Mouse (Mus musculus) limb, embryonic 12.5 days (tissue): Measurements from ENCODE around the gene Gm10643. TPM values are rescaled to one million over a fixed set of nuclear protein-coding genes. Genes with fewer than 3 reads are reported as not detected.

Experiments used
- ATAC-seq: fragments of 200-750 bp; cut with Nextera tagmentation; 2 replicates; pipeline ENCODE4 v1.8.0; 2017; ENCODE audit warnings: low read depth, moderate TSS enrichment; ENCODE audit not compliant: insufficient number of reproducible peaks, insufficient read depth, low FRiP score, low TSS enrichment
- H3K27ac ChIP-seq: fragments of 300-500 bp; sonication (generic); 2 replicates; pipeline ENCODE4 v1.5.1; 2016; ENCODE audit warnings: mild to moderate bottlenecking, moderate library complexity
- H3K27me3 ChIP-seq: fragments of 300-500 bp; sonication (generic); 2 replicates; pipeline ENCODE4 v1.6.1; 2016; ENCODE audit warnings: mild to moderate bottlenecking, moderate library complexity
- H3K36me3 ChIP-seq: fragments of 300-500 bp; sonication (generic); 2 replicates; pipeline ENCODE4 v1.6.1; 2016; ENCODE audit warnings: mild to moderate bottlenecking, moderate library complexity
- H3K4me1 ChIP-seq: fragments of 300-500 bp; sonication (generic); replicated peaks from 2 replicates; pipeline ENCODE4 v1.6.1; 2016
- H3K4me2 ChIP-seq: fragments of 300-500 bp; sonication (generic); 2 replicates; pipeline ENCODE4 v1.6.1; 2016; ENCODE audit warnings: mild to moderate bottlenecking, moderate library complexity
- H3K4me3 ChIP-seq: fragments of 300-500 bp; sonication (generic); replicated peaks from 2 replicates; pipeline ENCODE4 v1.5.1; 2016; ENCODE audit warnings: mild to moderate bottlenecking
- H3K9ac ChIP-seq: fragments of 300-500 bp; sonication (generic); replicated peaks from 2 replicates; pipeline ENCODE4 v1.6.1; 2016; ENCODE audit warnings: mild to moderate bottlenecking, moderate library complexity
- H3K9me3 ChIP-seq: fragments of 300-500 bp; sonication (generic); 2 replicates; pipeline ENCODE4 v1.6.1; 2016; ENCODE audit warnings: mild to moderate bottlenecking, moderate library complexity
- WGBS: fragments of 180-500 bp; shearing (Covaris S2); methylation state at CpG from one replicate; pipeline ENCODE4 v1.1.7; 2016; 5-methylcytosine and 5-hydroxymethylcytosine counted together
- polyA plus RNA-seq: library from polyadenylated mRNA; unstranded; fragments of >200 nt; fragmentation: Nextera tagmentation; extraction: Ambion mirVana; gene quantifications from 2 replicates; pipeline ENCODE4 v1.2.1, GENCODE M21; 2016

Gm10643 gene
- polyA plus RNA-seq, result 1.5 and 1.9 TPM in 2 replicates

DNA sequence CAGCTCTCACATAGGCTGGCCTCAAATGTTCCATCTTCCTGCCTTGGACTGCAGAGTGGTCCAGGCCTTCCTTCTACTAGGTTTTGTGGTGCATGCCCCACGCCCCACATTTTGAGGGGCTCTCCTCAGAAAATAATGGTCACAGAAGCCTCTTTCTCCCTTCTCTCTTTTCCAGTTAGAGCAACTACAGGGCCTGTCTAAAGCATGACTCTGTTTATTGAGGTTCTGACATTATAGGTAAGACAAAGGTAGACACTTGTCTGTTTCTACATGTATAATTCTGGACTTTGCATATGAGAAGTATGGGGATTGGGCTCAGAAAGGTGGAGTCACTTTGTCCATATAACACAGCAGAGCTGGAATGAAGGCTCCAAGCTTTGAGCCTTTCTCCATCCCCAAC lies at the start of gene Gm10643:
Gm10643 (minus strand) TSS at position 101 of the 400 bp plus-strand sequence.
- peak within 1 kb of the TSS; percentile 68 for H3K4me2 ChIP-seq
- no peaks in the 10 kb centered on the region for H3K9me3 ChIP-seq
- WGBS, result 87% methylated on average over 1 of the region's 1 CpGs
- H3K36me3 ChIP-seq, result no peaks in the 10 kb centered on the region
- H3K27me3 ChIP-seq, result no peaks in the 10 kb centered on the region
- peak within 1 kb of the TSS; percentile 86 for H3K27ac ChIP-seq
- peak within 1 kb of the TSS; percentile 91 for H3K4me3 ChIP-seq
- H3K9ac ChIP-seq, result peak within 1 kb of the TSS; percentile 68
- ATAC-seq, result no peak
- peaks cover 22% of the 10 kb centered on the region for H3K4me1 ChIP-seq

DNA sequence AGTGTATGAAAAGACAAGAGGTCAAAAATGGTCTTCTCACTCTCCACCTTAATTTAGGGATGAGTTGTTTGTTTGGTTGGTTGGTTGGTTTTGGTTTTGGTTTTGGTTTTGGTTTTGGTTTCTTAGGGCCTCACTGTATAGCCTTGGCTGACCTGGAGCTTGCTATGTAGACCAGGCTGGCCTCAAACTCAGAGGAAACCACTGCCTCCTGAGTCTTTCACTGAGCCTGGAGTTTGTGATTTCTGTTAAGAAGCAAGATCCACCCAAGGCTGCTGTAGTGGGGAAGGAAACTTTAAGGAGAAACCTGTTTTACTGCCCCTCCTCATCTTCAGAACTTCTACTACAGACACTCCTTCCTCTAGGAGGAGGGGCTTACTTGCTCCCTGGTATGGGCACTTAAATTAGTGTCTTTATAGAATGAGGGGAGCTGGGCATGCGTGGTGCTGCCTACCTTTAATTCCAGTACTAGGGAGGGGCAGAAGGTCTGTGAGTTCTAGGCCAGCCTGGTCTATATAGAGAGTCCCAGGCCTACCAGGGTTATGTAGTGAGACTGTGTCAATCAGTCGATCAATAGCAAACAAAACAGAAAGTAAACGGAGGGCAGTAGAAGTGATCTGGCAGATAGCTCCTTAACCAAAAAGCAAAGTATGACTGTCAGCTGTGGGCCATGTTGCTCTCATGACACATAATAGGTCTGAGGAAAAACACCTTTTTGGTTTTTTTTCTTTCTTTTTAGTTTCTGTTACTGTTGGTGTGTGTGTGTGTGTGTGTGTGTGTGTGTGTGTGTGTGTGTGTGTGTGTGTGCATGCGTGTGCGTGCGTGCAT lies 41.5 kb upstream of the Gm10643 start:
- 94% methylated on average over 6 of the region's 6 CpGs for WGBS
- H3K27ac ChIP-seq, result no peak overlapping the region
- peaks cover 4% of the 10 kb centered on the region; the same call in 1 of the 2 replicates for H3K9me3 ChIP-seq
- H3K27me3 ChIP-seq, result no peaks in the 10 kb centered on the region
- no peak overlapping the region for H3K4me2 ChIP-seq
- peaks cover 18% of the 10 kb centered on the region for H3K36me3 ChIP-seq
- no peak overlapping the region for H3K4me3 ChIP-seq
- ATAC-seq, result no peak
- peaks cover 23% of the 10 kb centered on the region for H3K4me1 ChIP-seq
- no peak overlapping the region for H3K9ac ChIP-seq

DNA sequence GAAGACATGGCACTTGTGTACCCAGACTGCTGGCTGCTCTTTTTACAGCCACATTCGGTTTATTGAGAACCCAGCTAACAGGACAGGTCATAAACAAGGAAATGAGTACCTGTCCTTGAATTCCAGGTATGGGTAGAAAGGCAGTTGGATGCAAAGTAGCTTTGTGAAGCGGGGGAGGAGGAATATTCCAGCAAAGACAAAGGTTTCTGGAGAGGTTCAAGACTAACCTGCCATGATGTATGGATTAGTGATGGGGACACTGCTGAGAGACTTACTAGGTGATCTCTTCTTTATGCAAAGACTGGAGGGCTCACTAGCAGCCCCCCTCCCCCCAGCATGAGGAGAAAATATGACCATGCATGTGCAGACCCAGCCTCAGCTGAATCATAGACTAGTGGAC lies 40.7 kb upstream of the Gm10643 start:
- Histone ChIP-seq H3K27ac (peak overlapping the region; percentile 35; the same call in 1 of the 2 replicates), H3K9me3 (peaks cover 4% of the 10 kb centered on the region; the same call in 1 of the 2 replicates), H3K4me1 (peaks cover 23% of the 10 kb centered on the region), H3K4me2 (no peak overlapping the region), H3K36me3 (peaks cover 25% of the 10 kb centered on the region), H3K9ac (no peak overlapping the region), H3K4me3 (no peak overlapping the region), H3K27me3 (no peaks in the 10 kb centered on the region)
- ATAC-seq, result no peak
- 69% methylated on average over 2 of the region's 2 CpGs for WGBS

DNA sequence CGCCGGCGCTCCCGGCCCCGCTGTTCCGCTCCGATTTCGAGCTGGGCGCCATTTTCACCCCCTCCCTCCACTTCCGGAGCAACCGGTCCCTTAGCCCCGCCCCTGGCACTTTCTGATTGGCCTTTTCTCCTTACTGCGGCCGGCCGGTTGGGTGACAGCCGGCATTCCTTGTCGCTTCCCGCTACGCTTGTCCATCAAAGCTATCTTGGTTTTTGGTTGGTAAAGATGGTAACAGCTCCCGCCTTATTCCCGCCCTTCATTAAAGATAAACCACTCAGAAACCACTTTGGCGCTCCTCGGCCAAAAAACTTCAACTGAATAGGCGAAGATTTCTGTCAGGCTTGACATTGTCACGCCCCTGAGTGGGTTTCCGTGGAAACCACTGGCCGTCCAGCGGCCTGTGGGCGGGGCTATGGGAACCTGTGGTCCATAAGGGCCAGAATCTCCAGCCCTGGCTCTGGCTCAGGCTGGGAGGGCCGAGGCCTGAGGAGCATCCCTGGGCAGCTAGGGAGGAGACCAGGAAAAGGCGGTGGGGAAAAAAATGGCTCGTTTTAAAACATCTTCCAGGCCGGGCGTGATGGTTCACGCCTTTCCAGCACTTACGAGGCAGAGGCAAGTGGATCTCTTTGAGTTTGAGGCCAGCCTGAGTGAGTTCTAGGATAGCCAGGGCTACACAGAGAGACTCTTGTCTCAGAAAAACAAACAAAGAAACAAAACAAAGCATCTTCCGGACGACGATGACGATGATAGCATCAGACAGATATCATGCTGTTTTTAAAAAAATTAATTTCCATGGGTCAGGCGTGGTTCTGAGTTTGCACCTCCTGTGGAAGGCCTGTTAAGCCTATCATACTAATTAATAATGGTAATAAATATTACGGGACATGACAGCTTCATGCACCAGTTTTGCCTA lies 40.0 kb upstream of the Gm10643 start, which contains the start of gene Dcaf15:
Dcaf15 (minus strand) TSS at position 72 of the 913 bp plus-strand sequence.
- peak within 1 kb of the TSS; percentile 78 for H3K4me2 ChIP-seq
- peak; percentile 96 for ATAC-seq
- peaks cover 30% of the 10 kb centered on the region for H3K36me3 ChIP-seq
- WGBS, result 8% methylated on average over 42 of the region's 42 CpGs
- H3K4me3 ChIP-seq, result peak within 1 kb of the TSS; percentile 65
- H3K9me3 ChIP-seq, result peaks cover 4% of the 10 kb centered on the region; the same call in 1 of the 2 replicates
- peak within 1 kb of the TSS; percentile 87 for H3K9ac ChIP-seq
- H3K27me3 ChIP-seq, result no peaks in the 10 kb centered on the region
- peaks cover 23% of the 10 kb centered on the region for H3K4me1 ChIP-seq
- peak within 1 kb of the TSS; percentile 92 for H3K27ac ChIP-seq

DNA sequence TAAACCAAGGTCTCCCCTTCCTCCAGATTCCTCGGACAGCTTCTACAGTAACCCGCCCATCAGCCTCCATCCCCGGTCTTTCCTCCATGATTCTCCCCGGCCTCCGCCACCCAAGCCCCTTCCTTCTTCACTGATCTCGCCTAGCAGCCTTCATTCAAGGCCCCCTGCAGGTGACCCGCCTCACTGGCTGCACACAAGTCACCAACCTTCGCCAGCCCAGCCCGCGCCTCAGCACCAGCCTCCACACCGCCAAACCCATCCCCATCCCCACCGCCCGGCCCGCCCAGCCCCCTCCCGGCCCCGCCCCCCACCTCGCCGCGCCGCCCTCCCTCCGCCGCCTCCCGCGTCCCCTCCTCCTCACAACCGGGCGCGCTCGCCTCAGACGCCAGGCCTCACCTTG lies 39.3 kb upstream of the Gm10643 start:
- ATAC-seq, result peak; percentile 80
- Histone ChIP-seq H3K9me3 (peaks cover 4% of the 10 kb centered on the region; the same call in 1 of the 2 replicates), H3K4me1 (peaks cover 23% of the 10 kb centered on the region), H3K4me3 (peak overlapping the region; percentile 65), H3K27me3 (no peaks in the 10 kb centered on the region), H3K4me2 (peak overlapping the region; percentile 78), H3K27ac (peak overlapping the region; percentile 92), H3K9ac (peak overlapping the region; percentile 87), H3K36me3 (peaks cover 37% of the 10 kb centered on the region)
- 2% methylated on average over 22 of the region's 29 CpGs for WGBS

DNA sequence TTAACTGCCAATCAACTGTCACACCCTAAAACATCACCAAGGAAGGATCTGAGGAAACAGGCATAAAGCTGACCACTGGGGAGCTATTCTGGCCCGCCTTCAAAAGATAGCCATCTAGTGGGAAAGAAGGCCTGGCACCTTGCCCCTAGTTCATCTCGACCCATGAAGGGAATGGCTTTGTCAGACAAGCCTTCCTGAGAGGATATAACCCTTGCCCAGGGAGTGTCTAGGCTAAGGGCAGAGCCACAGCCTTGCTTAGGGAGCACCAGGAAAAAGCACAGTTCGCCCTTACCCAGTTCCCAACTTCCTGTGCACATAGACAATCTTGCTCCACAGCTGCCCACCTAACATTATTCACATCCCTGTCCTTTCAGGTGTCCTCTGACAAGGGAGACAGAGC lies 38.7 kb upstream of the Gm10643 start:
- no peaks in the 10 kb centered on the region for H3K27me3 ChIP-seq
- H3K4me3 ChIP-seq, result peak overlapping the region; percentile 65
- WGBS, result 63% methylated on average over 3 of the region's 3 CpGs
- H3K4me2 ChIP-seq, result peak overlapping the region; percentile 78
- no peak for ATAC-seq
- peaks cover 42% of the 10 kb centered on the region for H3K36me3 ChIP-seq
- peak overlapping the region; percentile 87 for H3K9ac ChIP-seq
- H3K4me1 ChIP-seq, result peaks cover 23% of the 10 kb centered on the region
- peak overlapping the region; percentile 92; the same call in 1 of the 2 replicates for H3K27ac ChIP-seq
- peaks cover 4% of the 10 kb centered on the region; the same call in 1 of the 2 replicates for H3K9me3 ChIP-seq

DNA sequence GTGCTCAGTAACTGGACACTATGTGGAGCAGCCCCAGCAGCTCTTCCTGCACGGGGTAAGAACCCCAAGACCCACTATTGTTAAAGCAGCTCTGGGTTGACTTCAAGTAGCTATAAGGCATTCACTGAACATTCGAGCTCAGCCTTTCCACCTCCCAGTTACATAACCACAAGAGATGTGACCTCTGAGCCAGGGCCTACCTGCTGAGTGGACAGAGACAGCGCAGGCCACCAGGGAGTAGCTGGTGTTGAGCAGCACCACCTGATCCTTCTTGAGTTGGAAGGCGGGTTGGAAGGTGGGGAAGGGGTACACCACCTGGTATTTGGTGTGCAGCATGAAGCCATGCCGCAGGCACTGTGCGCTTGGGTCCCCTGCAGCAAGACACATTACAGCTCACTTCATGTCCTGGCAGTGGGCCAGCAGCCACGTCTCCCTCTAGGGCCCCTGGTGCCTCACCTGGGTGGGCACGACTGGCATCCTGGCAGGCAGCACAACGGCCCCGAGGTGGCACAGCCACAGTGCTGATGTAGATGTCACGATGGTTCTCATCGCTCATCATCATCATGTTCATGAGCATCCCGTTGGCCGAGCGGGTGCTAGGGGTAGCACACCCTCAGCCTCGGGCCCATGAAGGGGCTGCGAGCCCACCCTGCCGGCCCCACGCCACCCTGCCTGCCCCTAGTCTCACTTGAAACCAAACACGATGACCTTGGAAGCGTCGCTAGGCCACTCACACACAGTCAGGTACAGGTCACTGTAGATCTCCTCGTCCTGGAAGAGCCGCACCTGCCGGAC lies 36.7 kb upstream of the Gm10643 start:
- no peak overlapping the region for H3K9ac ChIP-seq
- H3K4me1 ChIP-seq, result peaks cover 23% of the 10 kb centered on the region
- H3K27ac ChIP-seq, result no peak overlapping the region
- no peak overlapping the region for H3K4me3 ChIP-seq
- peaks cover 61% of the 10 kb centered on the region for H3K36me3 ChIP-seq
- H3K9me3 ChIP-seq, result no peaks in the 10 kb centered on the region
- H3K4me2 ChIP-seq, result no peak overlapping the region
- ATAC-seq, result no peak
- no peaks in the 10 kb centered on the region for H3K27me3 ChIP-seq
- WGBS, result 93% methylated on average over 25 of the region's 25 CpGs

DNA sequence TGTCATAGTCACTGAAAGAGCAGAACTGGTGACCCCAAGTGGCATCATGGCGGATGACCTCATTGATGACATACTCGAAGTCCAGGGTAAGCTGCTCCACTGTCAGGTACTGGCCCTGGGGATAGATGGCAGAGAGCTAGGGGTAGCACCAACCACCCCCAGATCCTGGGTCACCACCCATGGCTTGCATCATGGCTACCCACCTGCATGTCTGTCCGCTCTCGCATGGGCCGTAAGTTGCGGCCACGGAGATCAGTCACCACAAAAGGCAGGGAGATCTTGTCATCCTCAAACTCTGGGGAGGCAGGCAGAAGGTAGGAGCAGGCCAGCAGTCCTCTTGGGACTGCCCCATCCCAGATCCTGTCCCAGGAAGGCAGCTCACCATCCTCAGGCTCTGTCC lies 33.4 kb upstream of the Gm10643 start:
- Histone ChIP-seq H3K36me3 (peaks cover 94% of the 10 kb centered on the region), H3K9me3 (no peaks in the 10 kb centered on the region), H3K4me3 (no peak overlapping the region), H3K9ac (no peak overlapping the region), H3K4me1 (peaks cover 11% of the 10 kb centered on the region), H3K27me3 (no peaks in the 10 kb centered on the region), H3K4me2 (no peak overlapping the region), H3K27ac (no peak overlapping the region)
- ATAC-seq, result no peak
- 94% methylated on average over 7 of the region's 7 CpGs for WGBS

DNA sequence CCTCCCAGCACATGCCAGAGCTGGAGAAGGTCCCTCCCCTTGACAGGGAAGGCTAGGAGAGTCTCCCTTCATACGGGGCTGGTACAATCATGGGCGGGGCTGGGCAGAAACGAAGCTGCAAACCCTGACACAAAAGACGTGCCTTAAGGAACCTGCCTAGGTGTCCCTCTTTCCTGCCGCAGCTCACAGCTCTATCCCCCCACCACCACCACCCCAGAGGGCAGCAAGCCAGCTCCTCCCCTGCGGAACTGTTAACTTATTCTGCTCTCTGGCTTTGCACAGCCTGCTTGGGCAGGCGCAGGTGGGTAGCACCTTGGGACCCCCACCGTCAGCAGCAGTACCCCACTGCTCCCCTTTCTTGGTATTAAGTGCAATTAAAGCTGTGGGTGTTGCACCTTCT lies 31.1 kb upstream of the Gm10643 start:
- Histone ChIP-seq H3K27me3 (no peaks in the 10 kb centered on the region), H3K4me3 (no peak overlapping the region), H3K4me1 (no peaks in the 10 kb centered on the region), H3K4me2 (no peak overlapping the region), H3K27ac (no peak overlapping the region), H3K36me3 (peaks cover 96% of the 10 kb centered on the region), H3K9me3 (no peaks in the 10 kb centered on the region), H3K9ac (no peak overlapping the region)
- ATAC-seq, result no peak
- 69% methylated on average over 8 of the region's 8 CpGs for WGBS

DNA sequence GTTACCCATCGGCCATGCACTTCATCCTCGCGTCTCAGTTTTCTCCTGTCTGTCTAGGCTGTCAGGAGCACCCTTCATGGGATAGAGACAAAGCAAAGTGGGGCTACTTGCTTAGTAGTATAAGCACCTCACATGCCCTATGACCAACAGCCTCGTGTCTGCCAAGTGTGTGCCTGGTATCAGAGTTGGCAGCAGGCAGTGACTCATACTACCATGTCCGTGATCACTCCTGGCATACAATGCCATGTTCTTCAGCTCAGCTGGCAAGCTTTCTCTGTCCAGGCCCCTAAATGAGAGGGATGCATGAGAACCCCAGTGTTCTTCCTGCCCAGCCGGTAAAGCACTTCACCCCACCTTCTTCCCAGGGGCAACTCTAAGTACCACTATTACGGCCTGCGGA lies 25.6 kb upstream of the Gm10643 start:
- 89% methylated on average over 8 of the region's 8 CpGs for WGBS
- Histone ChIP-seq H3K4me3 (no peak overlapping the region), H3K27me3 (no peaks in the 10 kb centered on the region), H3K9ac (no peak overlapping the region), H3K36me3 (peaks cover 99% of the 10 kb centered on the region), H3K4me2 (no peak overlapping the region), H3K9me3 (no peaks in the 10 kb centered on the region), H3K27ac (no peak overlapping the region), H3K4me1 (no peaks in the 10 kb centered on the region)
- ATAC-seq, result no peak
